Mouse (Mus musculus): ENCODE results near the gene Pla2g5. TPM values are rescaled to one million over a fixed set of nuclear protein-coding genes. Genes with fewer than 3 reads are reported as not detected.

Pla2g5 gene
- polyA plus RNA-seq, 1 experiment from 2014 or later, result 0.14 TPM

- ATAC-seq (ENCODE audit: low FRiP score, low read depth), result no peak
- Histone ChIP-seq H3K27ac (no peak overlapping the region), H3K9ac (no peak overlapping the region), H3K4me3 (no peak overlapping the region), H3K9me3 (no peaks in the 10 kb centered on the region), H3K27me3 (no peaks in the 10 kb centered on the region), H3K4me2 (replicated peaks) (no peak overlapping the region), H3K36me3 (no peaks in the 10 kb centered on the region), H3K4me1 (peaks cover 9% of the 10 kb centered on the region)
- WGBS, result 54% methylated on average over 11 of the region's 11 CpGs
Measured at GRCm38 (mm10) chr4:138755983-138756382, 107.3 kb downstream of the Pla2g5 start.

GRCm38 (mm10) chr4:138755439-138755838, 107.8 kb downstream of the Pla2g5 start:
- H3K27ac ChIP-seq, result no peak overlapping the region
- no peak overlapping the region for H3K9ac ChIP-seq
- no peak overlapping the region for H3K4me3 ChIP-seq
- H3K9me3 ChIP-seq, result no peaks in the 10 kb centered on the region
- 57% methylated on average over 4 of the region's 4 CpGs for WGBS
- H3K4me1 ChIP-seq, result peaks cover 9% of the 10 kb centered on the region
- no peak overlapping the region for H3K4me2 ChIP-seq (replicated peaks)
- H3K27me3 ChIP-seq, result no peaks in the 10 kb centered on the region
- ATAC-seq (ENCODE audit: low FRiP score, low read depth), result no peak
- no peaks in the 10 kb centered on the region for H3K36me3 ChIP-seq

- H3K4me1 ChIP-seq, result peaks cover 9% of the 10 kb centered on the region
- no peak overlapping the region for H3K9ac ChIP-seq
- no peak for ATAC-seq (ENCODE audit: low FRiP score, low read depth)
- H3K27me3 ChIP-seq, result no peaks in the 10 kb centered on the region
- H3K9me3 ChIP-seq, result no peaks in the 10 kb centered on the region
- no peaks in the 10 kb centered on the region for H3K36me3 ChIP-seq
- H3K27ac ChIP-seq, result no peak overlapping the region
- no peak overlapping the region for H3K4me3 ChIP-seq
- no peak overlapping the region for H3K4me2 ChIP-seq (replicated peaks)
- 77% methylated on average over 9 of the region's 9 CpGs for WGBS
Measured at GRCm38 (mm10) chr4:138754432-138754831, 108.8 kb downstream of the Pla2g5 start.

- H3K4me3 ChIP-seq, result no peak overlapping the region
- H3K4me2 ChIP-seq (replicated peaks), result no peak overlapping the region
- no peak overlapping the region for H3K27ac ChIP-seq
- peaks cover 9% of the 10 kb centered on the region for H3K4me1 ChIP-seq
- 77% methylated on average over 3 of the region's 3 CpGs for WGBS
- no peaks in the 10 kb centered on the region for H3K27me3 ChIP-seq
- no peaks in the 10 kb centered on the region for H3K9me3 ChIP-seq
- no peaks in the 10 kb centered on the region for H3K36me3 ChIP-seq
- H3K9ac ChIP-seq, result no peak overlapping the region
- no peak for ATAC-seq (ENCODE audit: low FRiP score, low read depth)
Measured at GRCm38 (mm10) chr4:138753608-138754007, 109.7 kb downstream of the Pla2g5 start.

- no peaks in the 10 kb centered on the region for H3K36me3 ChIP-seq
- ATAC-seq (ENCODE audit: low FRiP score, low read depth), result no peak
- no peak overlapping the region for H3K27ac ChIP-seq
- no peak overlapping the region for H3K9ac ChIP-seq
- H3K4me3 ChIP-seq, result no peak overlapping the region
- no peaks in the 10 kb centered on the region for H3K9me3 ChIP-seq
- peaks cover 9% of the 10 kb centered on the region for H3K4me1 ChIP-seq
- H3K4me2 ChIP-seq (replicated peaks), result no peak overlapping the region
- 0 out of 2 replicates have a peak, but pooled peaks cover 3% of the 10 kb centered on the region for H3K27me3 ChIP-seq
- WGBS, result 93% methylated on average over 6 of the region's 6 CpGs
Measured at GRCm38 (mm10) chr4:138752603-138753002, 110.7 kb downstream of the Pla2g5 start.

Other genes with a start within 250 kb of the Pla2g5 start
- 0.10 TPM in 1 of 2 replicates, not detected in the other for gene Vwa5b1, start 227.6 kb downstream of the Pla2g5 start, polyA plus RNA-seq (2015; fragmentation: Nextera tagmentation; extraction: Ambion mirVana)
- gene Pla2g2c, start 138.7 kb downstream of the Pla2g5 start, polyA plus RNA-seq (2015; fragmentation: Nextera tagmentation; extraction: Ambion mirVana), result 0.19 and 0.33 TPM in 2 replicates
- 0.57 and 0.84 TPM in 2 replicates for gene Ubxn10, start 126.3 kb downstream of the Pla2g5 start, polyA plus RNA-seq (2015; fragmentation: Nextera tagmentation; extraction: Ambion mirVana)
- 0.74 and 1.0 TPM in 2 replicates for gene Pla2g2f, start 105.9 kb downstream of the Pla2g5 start, polyA plus RNA-seq (2015; fragmentation: Nextera tagmentation; extraction: Ambion mirVana)
- 0.13 and 0.14 TPM in 2 replicates for gene Pla2g2d, start 87.7 kb downstream of the Pla2g5 start, polyA plus RNA-seq (2015; fragmentation: Nextera tagmentation; extraction: Ambion mirVana)
- not detected in 2 replicates for gene Gm13030, start 10.5 kb upstream of the Pla2g5 start, polyA plus RNA-seq (2015; fragmentation: Nextera tagmentation; extraction: Ambion mirVana)
- gene Pla2g2e, start 14.5 kb upstream of the Pla2g5 start, polyA plus RNA-seq (2015; fragmentation: Nextera tagmentation; extraction: Ambion mirVana), result not detected in 2 replicates
- gene Otud3, start 50.5 kb upstream of the Pla2g5 start, polyA plus RNA-seq (2015; fragmentation: Nextera tagmentation; extraction: Ambion mirVana), result 2.9 and 3.1 TPM in 2 replicates
- gene Rnf186, start 103.6 kb upstream of the Pla2g5 start, polyA plus RNA-seq (2015; fragmentation: Nextera tagmentation; extraction: Ambion mirVana), result 0.27 and 0.45 TPM in 2 replicates
- gene Tmco4, start 109.4 kb upstream of the Pla2g5 start, polyA plus RNA-seq (2015; fragmentation: Nextera tagmentation; extraction: Ambion mirVana), result 3.4 and 3.7 TPM in 2 replicates
- gene Htr6, start 212.1 kb upstream of the Pla2g5 start, polyA plus RNA-seq (2015; fragmentation: Nextera tagmentation; extraction: Ambion mirVana), result 0.27 and 0.34 TPM in 2 replicates
- gene Nbl1, start 229.5 kb upstream of the Pla2g5 start, polyA plus RNA-seq (2015; fragmentation: Nextera tagmentation; extraction: Ambion mirVana), result 140 and 143 TPM in 2 replicates

All from limb, embryonic 13.5 days (tissue).